Mouse (Mus musculus): ENCODE results near the gene Otud4. TPM values are rescaled to one million over a fixed set of nuclear protein-coding genes. Genes with fewer than 3 reads are reported as not detected.
"Not testable (repeated sequence)": the region's sequence is repeated elsewhere in the genome, so short reads cannot be mapped to it uniquely, and the experiment has no call there.

Gene Otud4
- total RNA-seq (2014; rRNA removed) (30.4 and 37.6 TPM in 2 replicates), polyA plus RNA-seq (2015; fragmentation: Nextera tagmentation; extraction: Ambion mirVana) (4.5 and 6.3 TPM in 2 replicates)

- peak within 1 kb of the TSS; percentile 99 for H3K27ac ChIP-seq (ENCODE audit: low read depth, low read length)
- H3K4me1 ChIP-seq (ENCODE audit: insufficient read depth): peaks cover 23% of the 10 kb centered on the region
- H3K4me3 ChIP-seq (ENCODE audit: low read depth, low read length): peak within 1 kb of the TSS; percentile 89
- ATAC-seq (peak; percentile 40), DNase-seq (peak; percentile 59)
- TF ChIP-seq CTCF (IDR thresholded peaks at IDR 0.05; ENCODE audit: low read depth): peak; percentile 39
- no peaks in the 10 kb centered on the region for H3K9me3 ChIP-seq (ENCODE audit: low read length)
- 2% methylated on average over 101 of the region's 103 CpGs for WGBS
- peak within 1 kb of the TSS; percentile 64 for H3K4me2 ChIP-seq (ENCODE audit: low read depth)
- H3K27me3 ChIP-seq (ENCODE audit: insufficient read depth, low read length): no peaks in the 10 kb centered on the region
- H3K36me3 ChIP-seq (ENCODE audit: insufficient read depth): 0 out of 2 replicates have a peak, but pooled peaks cover 3% of the 10 kb centered on the region
- peak within 1 kb of the TSS; percentile 94 for H3K9ac ChIP-seq
These were observed at the start of gene Otud4 for GRCm38 (mm10) chr8:79639586-79640451. Gene Otud4, plus strand, starts transcription at chr8:79639618.

DNA sequence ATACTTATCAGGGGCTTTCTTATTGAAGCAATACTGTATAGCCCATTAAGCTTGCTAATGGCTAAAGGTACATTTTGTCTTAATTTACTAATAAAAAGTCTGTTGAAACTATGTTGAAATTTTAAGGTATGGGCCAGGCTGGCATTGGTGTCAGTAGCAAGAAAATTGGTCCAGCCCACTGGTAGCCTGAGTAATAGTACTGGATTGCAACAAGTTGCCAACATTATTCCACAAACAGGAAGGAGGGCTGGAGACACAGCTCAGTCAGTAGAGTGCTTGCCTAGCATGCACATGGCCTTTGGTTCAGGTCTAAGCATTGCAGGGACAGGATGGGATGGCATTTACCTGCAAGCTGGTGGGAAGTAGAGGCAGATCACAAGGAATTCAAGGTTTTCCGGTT, 38.5 kb upstream of the Otud4 start:
- no peaks in the 10 kb centered on the region for H3K4me1 ChIP-seq (ENCODE audit: insufficient read depth)
- H3K27ac ChIP-seq (ENCODE audit: low read depth, low read length): no peak overlapping the region
- no peak overlapping the region for H3K4me3 ChIP-seq (ENCODE audit: low read depth, low read length)
- no peaks in the 10 kb centered on the region for H3K36me3 ChIP-seq (ENCODE audit: insufficient read depth)
- no peak overlapping the region for H3K9ac ChIP-seq
- no peak for TF ChIP-seq CTCF (IDR thresholded peaks at IDR 0.05; ENCODE audit: low read depth)
- DNase-seq: no peak
- H3K4me2 ChIP-seq (ENCODE audit: low read depth): no peak overlapping the region
- H3K9me3 ChIP-seq (ENCODE audit: low read length): no peaks in the 10 kb centered on the region
- H3K27me3 ChIP-seq (ENCODE audit: insufficient read depth, low read length): no peaks in the 10 kb centered on the region
- ATAC-seq: no peak
- WGBS: 89% methylated on average over 1 of the region's 1 CpGs

DNA sequence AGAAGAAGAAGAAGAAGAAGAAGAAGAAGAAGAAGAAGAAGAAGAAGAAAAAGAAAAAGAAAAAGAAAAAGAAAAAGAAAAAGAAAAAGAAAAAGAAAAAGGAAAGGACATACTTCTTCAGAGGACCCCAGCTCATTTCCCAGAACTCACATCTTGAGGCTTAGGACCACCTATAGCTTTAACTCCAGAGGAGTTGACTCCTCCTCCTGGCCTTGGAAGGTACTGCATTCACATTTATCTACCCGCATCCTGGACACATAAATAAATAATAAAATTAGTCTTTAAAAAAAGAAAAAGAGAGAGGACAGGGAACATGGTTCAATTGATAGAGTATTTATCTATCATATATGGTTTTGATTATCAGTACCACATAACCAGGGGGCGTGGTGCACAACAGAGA, 36.2 kb upstream of the Otud4 start:
- TF ChIP-seq CTCF (IDR thresholded peaks at IDR 0.05; ENCODE audit: low read depth): peak; percentile 43
- H3K36me3 ChIP-seq (ENCODE audit: insufficient read depth); ATAC-seq; H3K9ac ChIP-seq; H3K4me3 ChIP-seq (ENCODE audit: low read depth, low read length); DNase-seq; H3K4me2 ChIP-seq (ENCODE audit: low read depth); H3K27me3 ChIP-seq (ENCODE audit: insufficient read depth, low read length); H3K27ac ChIP-seq (ENCODE audit: low read depth, low read length); H3K4me1 ChIP-seq (ENCODE audit: insufficient read depth); H3K9me3 ChIP-seq (ENCODE audit: low read length): not testable (repeated sequence)
- 34% methylated on average over 2 of the region's 2 CpGs for WGBS

GRCm38 (mm10) chr8:79606225-79606624, 33.2 kb upstream of the Otud4 start:
- H3K9ac ChIP-seq: no peak overlapping the region
- H3K4me1 ChIP-seq (ENCODE audit: insufficient read depth): no peaks in the 10 kb centered on the region
- no peak overlapping the region for H3K4me2 ChIP-seq (ENCODE audit: low read depth)
- no peak overlapping the region for H3K4me3 ChIP-seq (ENCODE audit: low read depth, low read length)
- no peak for DNase-seq
- peak; percentile 15; the same call in 1 of the 2 replicates for TF ChIP-seq CTCF (IDR thresholded peaks at IDR 0.05; ENCODE audit: low read depth)
- no peak for ATAC-seq
- H3K36me3 ChIP-seq (ENCODE audit: insufficient read depth): no peaks in the 10 kb centered on the region
- H3K27ac ChIP-seq (ENCODE audit: low read depth, low read length): no peak overlapping the region
- no peaks in the 10 kb centered on the region for H3K9me3 ChIP-seq (ENCODE audit: low read length)
- H3K27me3 ChIP-seq (ENCODE audit: insufficient read depth, low read length): no peaks in the 10 kb centered on the region

- Histone ChIP-seq H3K4me2 (ENCODE audit: low read depth) (no peak overlapping the region), H3K27me3 (ENCODE audit: insufficient read depth, low read length) (no peaks in the 10 kb centered on the region), H3K27ac (ENCODE audit: low read depth, low read length) (no peak overlapping the region), H3K9me3 (ENCODE audit: low read length) (no peaks in the 10 kb centered on the region), H3K4me3 (ENCODE audit: low read depth, low read length) (no peak overlapping the region), H3K4me1 (ENCODE audit: insufficient read depth) (no peaks in the 10 kb centered on the region), H3K9ac (no peak overlapping the region), H3K36me3 (ENCODE audit: insufficient read depth) (no peaks in the 10 kb centered on the region)
- WGBS: 64% methylated on average over 5 of the region's 5 CpGs
- TF ChIP-seq CTCF (IDR thresholded peaks at IDR 0.05; ENCODE audit: low read depth): no peak
- no peak for ATAC-seq
- no peak for DNase-seq
These were observed 32.6 kb upstream of the Otud4 start for GRCm38 (mm10) chr8:79606751-79607300.

DNA sequence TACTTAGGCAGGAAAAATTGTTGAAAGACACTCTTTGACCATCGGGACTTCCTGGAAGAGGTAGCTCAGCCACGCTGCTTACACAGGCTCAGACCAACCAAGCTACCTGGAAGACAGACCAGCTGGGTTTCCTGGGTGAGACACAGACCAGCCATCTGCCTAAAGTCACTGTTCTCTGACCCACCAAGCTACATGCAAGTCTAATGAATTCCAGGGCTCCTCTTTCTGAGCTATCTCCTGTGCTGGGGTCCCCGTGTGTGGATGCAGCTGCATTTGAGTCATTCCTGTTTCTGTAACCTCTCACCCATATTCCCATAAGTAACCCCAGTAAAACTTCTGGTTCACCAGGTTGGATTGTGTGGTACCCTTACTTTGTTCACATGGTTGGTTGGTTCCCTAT, 30.7 kb upstream of the Otud4 start:
- H3K9ac ChIP-seq: no peak overlapping the region
- no peak overlapping the region for H3K4me3 ChIP-seq (ENCODE audit: low read depth, low read length)
- no peak overlapping the region for H3K4me2 ChIP-seq (ENCODE audit: low read depth)
- no peak for ATAC-seq
- TF ChIP-seq CTCF (IDR thresholded peaks at IDR 0.05; ENCODE audit: low read depth): no peak
- WGBS: 78% methylated on average over 3 of the region's 3 CpGs
- no peaks in the 10 kb centered on the region for H3K27me3 ChIP-seq (ENCODE audit: insufficient read depth, low read length)
- H3K9me3 ChIP-seq (ENCODE audit: low read length): no peaks in the 10 kb centered on the region
- no peak overlapping the region for H3K27ac ChIP-seq (ENCODE audit: low read depth, low read length)
- H3K36me3 ChIP-seq (ENCODE audit: insufficient read depth): no peaks in the 10 kb centered on the region
- no peak for DNase-seq
- H3K4me1 ChIP-seq (ENCODE audit: insufficient read depth): no peaks in the 10 kb centered on the region

DNA sequence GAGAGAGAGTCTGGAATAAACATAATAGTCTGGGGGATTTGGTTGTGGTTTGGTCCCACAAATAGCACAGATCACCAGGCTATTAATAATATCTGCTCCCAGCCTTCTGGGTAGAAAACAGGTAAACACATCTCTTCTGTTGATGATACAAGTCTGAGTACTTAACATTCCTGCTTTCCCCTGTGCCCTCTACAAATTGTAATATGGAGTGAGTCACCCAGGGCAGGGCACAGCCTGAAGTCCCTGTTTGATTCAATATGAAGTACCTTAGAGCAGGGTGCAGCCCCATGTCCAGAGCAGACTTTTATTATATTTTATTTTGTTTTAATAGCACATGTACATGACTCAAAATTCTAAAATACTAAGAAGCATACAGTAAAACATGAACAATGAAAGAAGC, 29.1 kb upstream of the Otud4 start:
- Histone ChIP-seq H3K4me2 (ENCODE audit: low read depth) (no peak overlapping the region), H3K27ac (ENCODE audit: low read depth, low read length) (no peak overlapping the region), H3K9me3 (ENCODE audit: low read length) (no peaks in the 10 kb centered on the region), H3K27me3 (ENCODE audit: insufficient read depth, low read length) (no peaks in the 10 kb centered on the region), H3K4me3 (ENCODE audit: low read depth, low read length) (no peak overlapping the region), H3K36me3 (ENCODE audit: insufficient read depth) (no peaks in the 10 kb centered on the region), H3K9ac (no peak overlapping the region), H3K4me1 (ENCODE audit: insufficient read depth) (no peaks in the 10 kb centered on the region)
- ATAC-seq (no peak), DNase-seq (no peak)
- no peak for TF ChIP-seq CTCF (IDR thresholded peaks at IDR 0.05; ENCODE audit: low read depth)

Data from forebrain, postnatal 0 days (tissue).